Mouse (Mus musculus): ENCODE data around the gene Scml4. TPM values are rescaled to one million over a fixed set of nuclear protein-coding genes. Genes with fewer than 3 reads are reported as not detected.

Gene Scml4
- polyA plus RNA-seq, 1 experiment from 2014 or later, result 0.91 TPM

GRCm38 (mm10) chr10:42932862-42933480 lies 72.8 kb downstream of the Scml4 start:
- Histone ChIP-seq H3K4me1 (ENCODE audit: control insufficient read depth, low read depth, low read length) (no peaks in the 10 kb centered on the region), H3K4me3 (ENCODE audit: low read depth, low read length) (no peak overlapping the region), H3K4me2 (ENCODE audit: low read depth, low read length) (no peak overlapping the region), H3K27me3 (ENCODE audit: control insufficient read depth, insufficient read depth, low read depth, low read length) (no peaks in the 10 kb centered on the region), H3K36me3 (ENCODE audit: control insufficient read depth, insufficient read depth) (no peaks in the 10 kb centered on the region), H3K9ac (ENCODE audit: low read depth, low read length) (no peak overlapping the region), H3K9me3 (replicated peaks; ENCODE audit: control insufficient read depth, low read length) (no peaks in the 10 kb centered on the region), H3K27ac (ENCODE audit: low read length) (no peak overlapping the region)
- WGBS (ENCODE audit: insufficient replicate concordance), result 55% methylated on average over 14 of the region's 14 CpGs
- no peak for ATAC-seq (ENCODE audit: low read depth)

GRCm38 (mm10) chr10:42934672-42935071 lies 74.5 kb downstream of the Scml4 start:
- Histone ChIP-seq H3K27me3 (ENCODE audit: control insufficient read depth, insufficient read depth, low read depth, low read length) (no peaks in the 10 kb centered on the region), H3K4me1 (ENCODE audit: control insufficient read depth, low read depth, low read length) (no peaks in the 10 kb centered on the region), H3K27ac (ENCODE audit: low read length) (no peak overlapping the region), H3K36me3 (ENCODE audit: control insufficient read depth, insufficient read depth) (no peaks in the 10 kb centered on the region), H3K9ac (ENCODE audit: low read depth, low read length) (no peak overlapping the region), H3K4me3 (ENCODE audit: low read depth, low read length) (no peak overlapping the region), H3K4me2 (ENCODE audit: low read depth, low read length) (no peak overlapping the region), H3K9me3 (replicated peaks; ENCODE audit: control insufficient read depth, low read length) (no peaks in the 10 kb centered on the region)
- 36% methylated on average over 8 of the region's 8 CpGs for WGBS (ENCODE audit: insufficient replicate concordance)
- ATAC-seq (ENCODE audit: low read depth), result no peak

- Histone ChIP-seq H3K36me3 (ENCODE audit: control insufficient read depth, insufficient read depth) (no peaks in the 10 kb centered on the region), H3K27ac (ENCODE audit: low read length) (no peak overlapping the region)
- no peak for ATAC-seq (ENCODE audit: low read depth)
Measured at GRCm38 (mm10) chr10:42936205-42936604, 76.0 kb downstream of the Scml4 start.

GRCm38 (mm10) chr10:42938361-42938760 lies 78.2 kb downstream of the Scml4 start:
- H3K4me1 ChIP-seq (ENCODE audit: control insufficient read depth, low read depth, low read length), result no peaks in the 10 kb centered on the region

More at GRCm38 (mm10) chr10:42936205-42936604, 76.0 kb downstream of the Scml4 start:
- Histone ChIP-seq H3K4me2 (ENCODE audit: low read depth, low read length) (no peak overlapping the region), H3K9me3 (replicated peaks; ENCODE audit: control insufficient read depth, low read length) (no peaks in the 10 kb centered on the region), H3K4me3 (ENCODE audit: low read depth, low read length) (no peak overlapping the region), H3K27me3 (ENCODE audit: control insufficient read depth, insufficient read depth, low read depth, low read length) (no peaks in the 10 kb centered on the region), H3K4me1 (ENCODE audit: control insufficient read depth, low read depth, low read length) (no peaks in the 10 kb centered on the region), H3K9ac (ENCODE audit: low read depth, low read length) (no peak overlapping the region)

GRCm38 (mm10) chr10:42939691-42940090 lies 79.5 kb downstream of the Scml4 start:
- no peaks in the 10 kb centered on the region for H3K4me1 ChIP-seq (ENCODE audit: control insufficient read depth, low read depth, low read length)
- no peaks in the 10 kb centered on the region for H3K27me3 ChIP-seq (ENCODE audit: control insufficient read depth, insufficient read depth, low read depth, low read length)
- H3K4me2 ChIP-seq (ENCODE audit: low read depth, low read length), result no peak overlapping the region
- no peaks in the 10 kb centered on the region for H3K36me3 ChIP-seq (ENCODE audit: control insufficient read depth, insufficient read depth)
- 72% methylated on average over 7 of the region's 7 CpGs for WGBS (ENCODE audit: insufficient replicate concordance)
- no peak overlapping the region for H3K4me3 ChIP-seq (ENCODE audit: low read depth, low read length)
- no peak overlapping the region for H3K9ac ChIP-seq (ENCODE audit: low read depth, low read length)
- no peak for ATAC-seq (ENCODE audit: low read depth)
- H3K9me3 ChIP-seq (replicated peaks; ENCODE audit: control insufficient read depth, low read length), result no peaks in the 10 kb centered on the region
- no peak overlapping the region for H3K27ac ChIP-seq (ENCODE audit: low read length)

More at GRCm38 (mm10) chr10:42938361-42938760, 78.2 kb downstream of the Scml4 start:
- Histone ChIP-seq H3K4me2 (ENCODE audit: low read depth, low read length) (no peak overlapping the region), H3K9ac (ENCODE audit: low read depth, low read length) (no peak overlapping the region), H3K36me3 (ENCODE audit: control insufficient read depth, insufficient read depth) (no peaks in the 10 kb centered on the region), H3K9me3 (replicated peaks; ENCODE audit: control insufficient read depth, low read length) (no peaks in the 10 kb centered on the region), H3K4me3 (ENCODE audit: low read depth, low read length) (no peak overlapping the region), H3K27ac (ENCODE audit: low read length) (no peak overlapping the region), H3K27me3 (ENCODE audit: control insufficient read depth, insufficient read depth, low read depth, low read length) (no peaks in the 10 kb centered on the region)
- no peak for ATAC-seq (ENCODE audit: low read depth)
- WGBS (ENCODE audit: insufficient replicate concordance), result 53% methylated on average over 4 of the region's 4 CpGs

GRCm38 (mm10) chr10:42940193-42941050 lies 80.3 kb downstream of the Scml4 start:
- Histone ChIP-seq H3K9ac (ENCODE audit: low read depth, low read length) (no peak overlapping the region), H3K4me1 (ENCODE audit: control insufficient read depth, low read depth, low read length) (no peaks in the 10 kb centered on the region), H3K4me2 (ENCODE audit: low read depth, low read length) (no peak overlapping the region), H3K36me3 (ENCODE audit: control insufficient read depth, insufficient read depth) (no peaks in the 10 kb centered on the region), H3K27me3 (ENCODE audit: control insufficient read depth, insufficient read depth, low read depth, low read length) (no peaks in the 10 kb centered on the region), H3K4me3 (ENCODE audit: low read depth, low read length) (no peak overlapping the region), H3K9me3 (replicated peaks; ENCODE audit: control insufficient read depth, low read length) (no peaks in the 10 kb centered on the region), H3K27ac (ENCODE audit: low read length) (no peak overlapping the region)
- ATAC-seq (ENCODE audit: low read depth), result no peak
- WGBS (ENCODE audit: insufficient replicate concordance), result 46% methylated on average over 21 of the region's 21 CpGs

GRCm38 (mm10) chr10:42941278-42941677 lies 81.1 kb downstream of the Scml4 start:
- Histone ChIP-seq H3K9me3 (replicated peaks; ENCODE audit: control insufficient read depth, low read length) (no peaks in the 10 kb centered on the region), H3K4me1 (ENCODE audit: control insufficient read depth, low read depth, low read length) (no peaks in the 10 kb centered on the region), H3K4me3 (ENCODE audit: low read depth, low read length) (no peak overlapping the region), H3K27ac (ENCODE audit: low read length) (no peak overlapping the region), H3K27me3 (ENCODE audit: control insufficient read depth, insufficient read depth, low read depth, low read length) (no peaks in the 10 kb centered on the region), H3K4me2 (ENCODE audit: low read depth, low read length) (no peak overlapping the region), H3K9ac (ENCODE audit: low read depth, low read length) (no peak overlapping the region), H3K36me3 (ENCODE audit: control insufficient read depth, insufficient read depth) (no peaks in the 10 kb centered on the region)
- WGBS (ENCODE audit: insufficient replicate concordance), result 68% methylated on average over 4 of the region's 4 CpGs
- ATAC-seq (ENCODE audit: low read depth), result no peak

- H3K4me3 ChIP-seq (ENCODE audit: low read depth, low read length), result no peak overlapping the region
- H3K4me1 ChIP-seq (ENCODE audit: control insufficient read depth, low read depth, low read length), result no peaks in the 10 kb centered on the region
- WGBS (ENCODE audit: insufficient replicate concordance), result 63% methylated on average over 14 of the region's 14 CpGs
- H3K4me2 ChIP-seq (ENCODE audit: low read depth, low read length), result no peak overlapping the region
- no peaks in the 10 kb centered on the region for H3K36me3 ChIP-seq (ENCODE audit: control insufficient read depth, insufficient read depth)
- no peak overlapping the region for H3K9ac ChIP-seq (ENCODE audit: low read depth, low read length)
- ATAC-seq (ENCODE audit: low read depth), result no peak
- H3K9me3 ChIP-seq (replicated peaks; ENCODE audit: control insufficient read depth, low read length), result no peaks in the 10 kb centered on the region
- H3K27me3 ChIP-seq (ENCODE audit: control insufficient read depth, insufficient read depth, low read depth, low read length), result no peaks in the 10 kb centered on the region
- no peak overlapping the region for H3K27ac ChIP-seq (ENCODE audit: low read length)
Measured at GRCm38 (mm10) chr10:42941697-42942221, 81.6 kb downstream of the Scml4 start.

GRCm38 (mm10) chr10:42942300-42942699 lies 82.1 kb downstream of the Scml4 start:
- Histone ChIP-seq H3K4me2 (ENCODE audit: low read depth, low read length) (no peak overlapping the region), H3K9me3 (replicated peaks; ENCODE audit: control insufficient read depth, low read length) (no peaks in the 10 kb centered on the region), H3K27me3 (ENCODE audit: control insufficient read depth, insufficient read depth, low read depth, low read length) (no peaks in the 10 kb centered on the region), H3K4me1 (ENCODE audit: control insufficient read depth, low read depth, low read length) (no peaks in the 10 kb centered on the region), H3K4me3 (ENCODE audit: low read depth, low read length) (no peak overlapping the region), H3K9ac (ENCODE audit: low read depth, low read length) (no peak overlapping the region), H3K27ac (ENCODE audit: low read length) (no peak overlapping the region), H3K36me3 (ENCODE audit: control insufficient read depth, insufficient read depth) (no peaks in the 10 kb centered on the region)
- 70% methylated on average over 3 of the region's 3 CpGs for WGBS (ENCODE audit: insufficient replicate concordance)
- no peak for ATAC-seq (ENCODE audit: low read depth)

All from liver, embryonic 16.5 days (tissue).